Mouse (Mus musculus) erythroid progenitor cell, adult 5-6 weeks (primary cell): ENCODE results near the gene Me3. TPM values are rescaled to one million over a fixed set of nuclear protein-coding genes. Genes with fewer than 3 reads are reported as not detected.

Experiments
- ATAC-seq: replicated peaks from 2 replicates; pipeline ENCODE4 v1.8.0; 2016; ENCODE audit warnings: moderate number of reproducible peaks, mild to moderate bottlenecking, moderate TSS enrichment, inconsistent platforms; ENCODE audit not compliant: poor library complexity, low FRiP score, severe bottlenecking
- total RNA-seq, 2 experiments: library from RNA; stranded (forward) in 1 of 2; stranded (reverse) in 1 of 2; fragments of 150-400 nt in 1 of 2; fragments of 186-747, 209-891 nt in 1 of 2; gene quantifications; 2 replicates each; pipeline versions ENCODE4 v1.2.3 to v1.2.4; 2015 to 2017; ENCODE audit warnings: low replicate concordance in 2 of 2

Gene Me3
- total RNA-seq (2015; ENCODE audit: low replicate concordance), result 1.1 TPM in 1 of 2 replicates, not detected in the other
- total RNA-seq (2017; ENCODE audit: low replicate concordance), result not detected in 2 replicates

DNA sequence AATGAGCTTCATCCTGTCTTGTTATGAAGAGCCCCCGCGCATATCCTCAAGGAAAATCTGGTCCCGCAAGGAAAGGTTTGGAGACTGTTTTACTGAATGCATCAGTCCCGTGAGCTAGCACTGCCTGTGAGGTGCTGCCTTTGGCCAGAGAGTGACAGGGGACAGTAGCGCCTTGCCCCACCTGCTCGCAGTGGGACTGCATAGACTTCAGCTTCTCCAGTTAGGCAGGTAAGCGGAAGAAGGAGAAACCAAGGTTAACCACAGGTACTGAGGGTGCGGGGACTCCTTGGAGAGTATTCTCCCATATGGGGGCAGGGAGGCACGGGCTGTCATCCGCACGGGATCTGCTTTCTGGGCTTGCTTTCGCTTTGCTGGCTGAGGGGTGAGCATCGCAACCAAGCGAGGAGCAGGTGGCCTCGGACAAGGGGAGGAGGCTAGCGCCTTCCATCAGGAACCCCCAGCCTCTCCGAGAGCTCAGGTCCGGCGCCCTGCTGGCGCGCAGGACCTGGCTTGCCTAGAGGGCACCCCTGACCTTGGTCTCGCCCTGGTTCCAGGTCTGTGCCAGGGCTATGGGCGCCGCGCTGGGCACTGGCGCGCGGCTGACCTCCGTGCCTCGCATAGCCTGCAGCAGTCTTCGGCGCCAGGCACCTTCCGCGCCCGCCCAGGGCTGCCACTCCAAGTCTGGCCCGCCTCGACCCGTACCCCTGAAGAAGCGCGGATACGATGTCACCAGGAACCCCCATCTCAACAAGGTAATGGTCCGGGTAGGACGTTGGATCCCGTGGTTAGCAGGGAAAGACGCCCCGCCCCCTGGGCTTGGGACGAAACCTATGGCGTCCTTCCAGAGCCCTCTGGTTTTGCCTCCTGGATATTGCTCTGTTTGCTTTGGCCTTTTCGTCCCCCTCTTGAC, at the start of gene Me3:
Gene Me3, plus strand, starts transcription at position 51 of the 910 bp plus-strand sequence.
- no peak for ATAC-seq

DNA sequence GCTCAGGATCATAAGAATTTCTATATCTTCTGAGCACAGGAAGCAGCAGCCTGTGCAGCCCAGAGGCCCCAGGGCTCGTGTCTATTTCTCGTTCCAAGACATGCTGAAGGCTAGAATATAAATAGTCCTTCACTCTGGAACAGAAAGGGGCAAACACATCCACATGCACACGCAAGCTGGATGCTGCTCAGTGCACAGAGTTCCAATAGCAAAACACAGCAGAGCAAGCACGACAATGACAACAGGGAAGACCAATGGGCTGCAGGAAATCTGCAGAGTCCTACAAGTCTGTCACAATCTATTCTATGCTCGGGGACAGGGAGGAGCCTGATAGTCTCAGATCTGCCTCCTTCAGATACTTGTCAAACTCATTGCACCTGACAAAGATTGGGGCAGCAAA, 42.2 kb upstream of the Me3 start:
- no peak for ATAC-seq

DNA sequence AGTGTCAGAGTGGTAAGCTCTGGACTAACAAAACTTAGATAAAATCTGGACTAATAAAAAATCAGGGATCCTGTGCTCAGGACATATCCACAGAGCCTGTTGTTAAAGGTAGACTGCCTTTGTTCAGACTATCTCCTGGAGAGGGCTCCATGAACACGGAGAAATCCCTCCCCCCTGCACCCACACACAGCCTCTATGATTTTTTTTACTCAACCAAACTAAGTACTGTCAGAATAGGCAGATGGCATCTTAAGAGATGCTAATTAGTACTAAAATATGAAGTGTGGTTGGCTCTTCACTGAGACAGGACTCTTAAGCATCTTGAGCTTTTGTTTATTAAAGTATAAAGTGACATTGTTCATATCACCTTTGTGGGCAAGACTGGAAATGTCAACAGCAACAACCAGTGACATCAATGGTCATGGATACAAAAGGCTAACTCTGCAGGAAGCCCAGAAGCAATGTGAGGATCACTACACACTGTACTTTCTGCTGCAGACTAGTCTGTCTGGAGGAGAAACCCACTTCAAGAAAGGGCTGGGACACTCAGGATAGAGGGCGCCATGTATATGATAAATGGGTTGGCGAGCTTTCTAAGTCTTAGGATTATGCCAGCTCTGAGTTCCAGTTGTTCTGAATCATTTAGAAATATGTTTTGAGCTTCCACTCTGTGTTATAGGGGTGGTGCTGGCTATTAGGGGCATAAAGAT, 41.5 kb upstream of the Me3 start:
- no peak for ATAC-seq

DNA sequence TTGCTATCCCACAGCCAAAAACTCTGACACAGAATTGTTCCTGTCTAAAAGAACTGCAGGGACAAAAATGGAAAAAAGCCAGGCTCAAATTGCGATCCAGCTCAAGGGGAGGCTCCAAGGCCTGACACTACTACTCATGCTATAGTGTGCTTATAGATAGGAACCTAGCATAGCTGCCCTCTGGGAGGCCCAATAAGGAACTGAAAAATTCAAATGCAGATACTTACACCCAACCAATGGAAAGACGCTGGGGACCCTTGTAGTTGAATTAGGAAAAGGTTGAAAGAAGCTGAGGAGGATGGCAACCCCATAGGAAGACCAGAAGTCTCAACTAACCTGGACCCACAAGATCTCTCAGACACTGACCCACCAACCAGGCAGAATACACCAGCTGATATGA, 36.4 kb upstream of the Me3 start:
- ATAC-seq, result no peak

DNA sequence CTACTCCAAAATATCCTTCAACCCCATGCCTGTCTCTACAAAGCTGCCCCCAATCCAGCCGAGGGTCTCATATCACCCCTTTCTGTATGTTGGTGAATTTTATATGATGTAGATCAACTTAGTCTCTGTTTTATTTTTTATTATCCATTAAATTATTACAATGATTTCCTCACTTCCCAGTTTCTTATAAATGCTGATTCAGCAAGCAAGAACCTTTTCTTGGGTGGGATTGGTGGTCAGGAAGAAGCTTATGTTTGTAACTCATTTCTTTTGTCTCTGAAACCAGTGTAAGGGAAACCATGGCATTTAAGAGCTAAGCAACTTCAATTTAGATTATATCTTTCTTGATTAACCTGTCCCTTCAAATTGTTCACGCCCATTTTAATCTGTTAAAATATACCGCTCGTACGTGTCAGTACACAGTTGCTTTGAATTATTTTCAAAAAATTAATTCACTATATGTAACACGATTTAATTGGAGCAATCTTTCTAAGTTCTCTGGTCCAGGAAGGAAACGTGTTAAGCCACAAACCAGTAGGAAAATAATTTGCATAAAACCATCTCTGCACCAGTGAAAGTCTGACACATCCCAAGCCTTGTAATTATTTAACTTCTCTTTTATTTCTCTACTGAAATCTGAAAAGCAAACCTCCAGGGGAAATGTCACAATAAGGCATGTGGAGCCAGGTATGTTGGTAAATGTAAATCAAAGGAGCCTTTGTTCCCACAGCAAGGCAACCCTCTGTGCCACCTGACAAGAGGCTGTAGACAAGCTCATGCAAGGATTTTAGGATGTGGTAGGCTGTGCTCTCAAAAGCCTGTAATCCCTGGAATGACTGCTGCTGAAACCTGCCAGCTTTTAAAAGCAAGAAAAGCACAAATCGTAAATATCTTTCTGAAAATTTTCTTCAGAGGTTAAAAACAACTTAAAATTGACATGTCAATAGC, 26.3 kb upstream of the Me3 start:
- ATAC-seq, result no peak

DNA sequence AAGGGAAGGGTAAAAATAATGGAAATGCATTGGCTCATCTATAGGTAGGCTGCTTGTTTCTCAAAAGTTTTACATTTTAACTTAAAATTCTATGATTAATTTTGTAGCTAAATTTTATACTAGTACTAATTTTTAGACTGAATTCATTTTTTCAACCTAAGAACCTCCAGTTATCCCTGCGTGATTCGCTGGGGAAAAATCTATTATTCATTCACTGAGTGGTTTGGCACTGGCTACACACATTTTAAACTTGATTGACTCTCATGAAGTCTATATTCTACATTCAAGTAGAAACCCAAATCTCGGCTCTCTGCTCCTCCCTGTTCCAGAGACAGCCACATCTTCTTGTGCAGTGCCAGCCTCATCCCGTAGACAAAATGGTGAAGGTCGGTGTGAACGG, 24.9 kb upstream of the Me3 start:
- ATAC-seq, result no peak

DNA sequence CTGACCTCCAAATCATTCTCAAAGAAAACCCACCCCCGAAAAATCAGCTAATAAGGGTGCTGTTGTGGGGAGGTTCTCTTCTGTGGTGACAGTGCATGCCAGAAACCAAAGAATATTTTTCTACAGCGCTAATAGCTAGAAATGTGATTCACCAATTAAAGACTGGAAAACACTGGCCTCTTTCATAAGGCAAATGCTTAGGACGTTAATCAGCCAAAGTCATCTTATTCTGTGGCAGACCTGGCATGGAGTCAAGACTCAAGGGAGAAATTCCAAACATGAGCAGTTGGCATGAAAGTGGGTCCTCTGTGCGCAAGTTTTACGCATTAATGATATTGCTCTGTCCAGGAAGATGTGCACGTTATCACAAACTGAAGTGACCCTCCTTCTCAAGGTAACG, 21.0 kb upstream of the Me3 start:
- no peak for ATAC-seq

DNA sequence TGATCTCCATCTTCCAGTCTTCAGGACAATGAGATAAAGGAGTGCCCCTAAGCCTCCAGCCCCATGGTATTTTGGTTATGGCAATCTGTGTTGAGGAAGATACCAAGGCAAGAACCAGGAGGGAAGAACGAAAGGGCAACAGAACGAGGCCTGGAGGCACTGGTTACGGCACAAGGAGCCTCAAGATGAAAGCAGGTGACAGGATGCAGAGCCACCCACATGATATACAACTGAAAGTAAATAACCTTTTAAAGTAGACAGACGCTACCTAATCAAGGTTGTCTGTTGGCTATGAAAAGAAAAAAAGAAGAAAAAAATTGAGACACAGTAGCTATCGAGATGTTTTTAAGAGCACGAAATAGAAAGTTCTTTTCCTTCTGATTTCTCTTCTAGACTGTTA, 16.0 kb upstream of the Me3 start:
- ATAC-seq, result no peak

DNA sequence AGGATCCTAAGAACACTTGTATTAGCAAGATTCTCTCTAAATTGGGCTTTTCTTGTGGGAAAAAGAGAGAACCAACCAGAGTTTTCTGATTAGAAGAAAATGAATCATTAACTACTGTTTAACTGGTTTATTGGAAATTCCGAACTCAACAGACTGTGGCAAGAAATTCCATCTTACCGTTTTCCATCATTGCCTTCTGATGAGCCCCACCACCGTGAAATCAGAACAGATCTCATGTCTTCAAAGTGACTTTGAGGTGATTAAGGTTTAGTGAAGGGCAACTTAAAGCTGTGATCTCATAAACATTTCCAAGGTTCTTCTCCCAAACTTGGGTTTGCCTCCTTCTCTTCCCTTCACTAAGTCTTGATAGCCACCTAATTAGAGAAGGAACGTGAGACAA, 8.9 kb upstream of the Me3 start:
- ATAC-seq, result no peak

DNA sequence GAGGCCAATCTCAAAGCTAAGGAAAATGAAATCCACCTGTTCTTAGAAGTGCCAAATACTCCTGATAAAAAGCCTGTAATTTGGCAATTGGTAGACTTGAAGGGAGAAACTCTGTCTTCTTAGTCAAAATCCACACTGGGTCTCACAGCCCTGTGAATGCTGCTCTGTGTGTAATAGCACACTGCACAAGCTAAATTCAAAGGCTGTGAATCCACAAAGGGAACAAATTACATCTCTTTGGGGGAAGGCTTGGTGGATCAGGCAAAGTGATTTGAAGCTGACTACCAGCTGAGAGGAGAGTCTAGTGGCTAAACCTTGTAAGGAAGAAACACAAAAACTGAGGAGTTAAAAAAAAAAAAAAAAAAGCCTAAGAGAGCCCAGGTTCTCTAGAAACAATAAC, 4.8 kb upstream of the Me3 start:
- no peak for ATAC-seq

DNA sequence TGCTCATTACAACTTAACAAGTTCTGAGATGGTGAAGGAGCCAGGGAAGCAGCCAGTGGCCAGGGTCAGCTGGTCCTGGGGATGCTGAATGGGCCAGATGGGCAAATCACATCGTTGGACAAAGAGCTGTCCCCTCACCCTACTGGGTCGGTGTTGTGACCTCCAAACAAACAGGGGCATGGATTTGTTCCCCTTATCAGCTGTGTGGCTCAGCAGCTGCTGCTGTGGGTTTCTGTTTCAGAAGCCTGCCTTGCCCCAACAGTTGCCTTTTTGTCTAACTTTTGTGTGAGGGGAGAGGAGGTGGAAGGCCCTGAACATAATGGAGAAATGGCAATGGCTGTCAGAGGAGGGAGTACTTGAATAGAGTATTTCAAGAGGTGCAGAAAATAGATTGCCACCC, 4.2 kb upstream of the Me3 start:
- no peak for ATAC-seq

DNA sequence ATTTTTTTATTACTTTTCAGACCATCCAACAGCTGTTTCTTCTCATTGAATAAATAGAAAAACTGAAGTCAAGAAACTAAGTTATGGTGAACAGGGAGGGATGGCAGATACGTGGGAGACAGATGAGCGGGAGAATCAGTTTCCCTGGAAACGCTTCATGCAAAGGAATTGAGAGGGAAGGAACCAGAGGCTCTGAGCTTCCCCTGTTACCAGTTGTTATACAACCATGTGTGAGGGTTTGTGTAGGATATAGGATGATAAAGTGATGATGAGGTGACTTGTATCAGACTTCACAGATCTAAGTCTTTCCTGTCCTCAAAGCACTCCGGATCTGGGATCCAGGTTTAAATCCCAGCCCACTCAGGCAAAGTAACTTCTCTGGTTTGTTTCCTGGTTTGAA, 3.2 kb upstream of the Me3 start:
- no peak for ATAC-seq

DNA sequence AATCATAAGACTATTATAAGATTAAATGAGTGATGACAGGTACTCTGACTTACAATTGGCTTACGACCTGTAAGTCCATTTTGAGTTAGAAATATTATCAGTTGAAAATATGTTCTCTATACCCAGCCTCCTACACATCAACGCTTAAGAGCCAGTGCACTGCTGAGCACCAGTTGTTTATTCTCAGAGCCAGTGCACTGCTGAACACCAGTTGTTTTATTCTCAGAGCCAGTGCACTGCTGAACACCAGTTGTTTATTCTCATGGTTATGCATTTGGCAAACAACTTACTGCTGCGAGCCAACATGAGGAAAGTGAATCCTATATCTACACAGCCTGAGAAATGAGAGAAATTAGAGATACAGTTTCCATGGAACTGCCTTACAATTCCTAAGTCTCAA, 2.3 kb upstream of the Me3 start:
- no peak for ATAC-seq

DNA sequence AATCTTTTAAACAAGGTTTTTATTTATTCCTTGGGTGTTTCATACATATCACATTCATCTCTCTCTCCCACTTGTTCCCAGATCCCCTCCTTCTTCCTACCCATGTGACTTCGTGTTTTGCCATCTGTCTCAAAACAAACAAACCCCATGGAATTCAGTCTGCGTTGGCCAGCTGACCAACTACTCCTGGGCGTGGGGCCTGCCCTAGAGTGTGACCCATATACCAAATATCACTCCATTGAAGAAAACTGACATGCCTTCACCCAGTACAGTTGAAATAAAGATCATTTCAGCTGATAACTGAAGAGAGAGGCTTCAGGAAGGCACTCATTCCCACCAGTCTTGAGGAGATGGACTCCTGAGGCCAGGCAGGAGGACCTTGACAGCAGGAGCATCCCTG, 1.4 kb upstream of the Me3 start:
- ATAC-seq, result no peak

DNA sequence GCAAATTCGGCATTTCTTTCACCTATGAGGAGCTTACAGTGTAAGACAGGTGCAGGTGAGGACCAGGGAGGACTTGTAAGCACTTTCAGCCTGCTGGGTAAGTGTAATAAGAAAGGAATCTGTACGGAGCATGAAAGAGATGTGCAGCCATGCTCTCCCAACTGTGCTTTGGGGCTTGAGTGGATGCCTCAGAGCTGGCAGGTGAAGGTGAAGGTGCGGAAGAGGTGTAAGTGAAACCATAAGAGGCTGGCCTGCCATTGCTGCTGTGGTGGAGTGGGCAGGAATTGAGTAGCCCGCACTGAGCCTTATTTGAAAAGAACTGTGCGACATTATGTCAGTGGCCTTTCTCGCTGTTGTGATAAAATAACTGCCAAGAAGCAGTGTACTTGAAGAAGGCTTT, 8.3 kb downstream of the Me3 start:
- no peak for ATAC-seq

DNA sequence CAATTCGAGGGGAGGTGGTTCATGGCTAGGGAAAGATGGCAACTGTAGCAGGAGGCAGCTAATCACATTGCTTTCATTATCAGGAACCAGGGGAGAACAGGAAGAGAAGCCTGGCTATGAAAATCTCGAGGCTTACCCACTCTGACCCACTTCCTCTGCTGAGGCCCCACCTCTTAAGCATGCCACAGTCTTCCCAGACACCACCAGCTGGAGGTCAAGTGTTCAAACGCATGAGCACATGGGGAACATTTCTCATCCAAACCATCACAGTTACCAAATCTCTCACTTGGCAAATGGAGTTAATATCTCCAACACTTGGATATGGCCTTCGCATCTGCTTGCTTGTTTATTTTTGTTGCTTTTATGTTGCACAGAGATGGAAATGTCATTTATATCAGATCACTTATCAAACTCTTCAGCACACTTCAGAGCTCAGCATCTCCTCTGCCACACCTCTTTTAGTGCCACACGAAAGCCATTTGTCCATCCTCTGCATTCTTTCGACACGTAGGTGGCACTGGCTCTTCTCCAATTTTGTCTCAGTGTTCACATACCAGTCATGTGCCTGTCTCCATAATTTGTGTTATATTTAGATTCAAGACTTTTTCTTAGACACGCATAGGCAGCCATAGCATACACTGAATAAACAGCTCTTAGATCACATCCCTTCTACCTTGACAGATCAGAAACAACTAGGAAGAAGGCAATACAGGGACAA, 8.9 kb downstream of the Me3 start:
- ATAC-seq, result no peak

DNA sequence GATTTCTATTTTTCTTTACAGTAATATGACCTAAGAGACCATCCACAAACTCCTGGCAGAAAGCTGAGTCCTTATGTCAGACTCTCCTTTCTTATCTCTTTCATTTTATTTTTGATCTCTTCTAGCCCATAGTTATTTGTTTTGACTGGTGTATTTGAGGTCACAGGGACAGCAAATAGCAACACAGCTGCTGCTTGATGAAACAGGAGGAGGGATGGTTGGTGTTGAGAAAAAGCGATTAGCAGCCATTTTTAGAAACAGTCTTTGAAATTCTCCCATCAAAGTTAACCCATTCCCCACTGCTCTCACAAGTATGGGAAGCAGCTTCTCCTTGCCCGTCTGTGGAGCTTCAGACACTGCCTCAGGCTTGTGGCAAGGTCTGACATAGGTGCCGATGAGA, 12.8 kb downstream of the Me3 start:
- no peak for ATAC-seq

DNA sequence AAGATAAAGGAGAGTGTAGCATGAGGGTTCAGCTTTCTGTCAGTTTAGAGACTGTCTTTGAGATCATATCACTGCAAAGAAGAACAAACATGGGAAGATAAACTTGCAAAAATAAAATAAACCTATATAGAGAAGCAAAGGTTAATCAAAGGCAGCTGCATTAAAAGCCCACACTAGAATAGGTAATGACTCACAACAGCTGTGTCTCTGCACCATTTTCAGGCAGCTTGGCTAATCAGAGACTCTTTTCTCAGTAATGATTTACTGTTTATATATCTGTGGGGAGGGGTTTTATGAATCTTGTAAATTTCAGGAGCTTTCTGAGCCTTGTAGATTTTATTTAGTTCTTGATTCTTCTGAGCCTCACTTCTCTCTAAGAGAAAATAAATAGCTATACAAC, 15.7 kb downstream of the Me3 start:
- ATAC-seq, result no peak

DNA sequence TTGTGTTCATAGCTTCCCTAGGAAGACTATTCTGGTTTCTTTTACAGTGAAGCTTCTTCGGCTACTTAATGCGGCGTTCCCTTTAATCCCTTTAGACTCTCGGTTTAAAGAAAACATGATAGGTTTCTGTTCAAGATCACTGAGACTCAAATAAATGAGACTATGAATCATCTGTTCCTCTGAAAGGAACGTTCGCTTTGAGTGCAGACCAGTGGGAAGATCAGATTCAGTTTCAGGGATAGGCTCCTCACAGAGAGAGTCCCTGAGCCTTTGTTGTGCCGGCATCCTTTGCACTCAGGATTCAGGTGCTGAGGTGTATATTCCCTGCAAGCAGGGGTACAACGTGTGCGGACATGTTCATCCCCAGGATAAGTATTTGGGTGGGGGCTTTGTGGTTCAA, 25.0 kb downstream of the Me3 start:
- no peak for ATAC-seq
